Comparison of ENCODE assay signal across 8 mouse cellular contexts in genomic region chr8:88495071-88495805, GRCm38 (mm10). TPM values are rescaled to one million over a fixed set of nuclear protein-coding genes. Genes with fewer than 3 reads are reported as not detected.
DNase-seq lines count a peak whose midpoint lies in the region; ATAC-seq and TF ChIP-seq lines count a peak whose summit lies in the region.

No protein-coding gene starts in this region.

- peak overlapping the region; percentile 15; the same call in 1 of the 2 replicates for H3K27ac ChIP-seq in forebrain, postnatal 0 days (ENCODE audit: low read depth, low read length)
- H3K27ac ChIP-seq in thymus, adult 2 months (ENCODE audit: control insufficient read depth, insufficient read depth, low read length): no peak overlapping the region

- no peaks in the 10 kb centered on the region for H3K27me3 ChIP-seq in forebrain, postnatal 0 days (ENCODE audit: insufficient read depth, low read length)
- no peaks in the 10 kb centered on the region for H3K27me3 ChIP-seq in thymus, adult 2 months (ENCODE audit: control insufficient read depth, insufficient read depth, low read length)

- peak; percentile 74 to 79 for DNase-seq in cerebellum, postnatal 10 days
- DNase-seq in cerebellum, adult 11 months: no peak
- peak; percentile 90 for DNase-seq in brain, adult 2 months (ENCODE audit: low read depth, low spot score)
- peak; percentile 67 for DNase-seq in forebrain, postnatal 0 days
- peak; percentile 15 to 45 for DNase-seq in left cerebral cortex, adult 18-20 months (ENCODE audit: low spot score in 2 of 2)
- peak; percentile 92 for DNase-seq in retina, postnatal 1 day
- DNase-seq in thymus, adult 2 months: no peak
- DNase-seq in ovary, postnatal 36 days (ENCODE audit: low spot score): no peak

- 0 out of 2 replicates have a peak overlapping the region, but pooled peaks have one; percentile 14 for H3K4me3 ChIP-seq in forebrain, postnatal 0 days (ENCODE audit: low read depth, low read length)
- H3K4me3 ChIP-seq in thymus, adult 2 months (ENCODE audit: control insufficient read depth, insufficient read depth, low read length): no peak overlapping the region

- peak; percentile 89 for ATAC-seq in forebrain, postnatal 0 days

- TF ChIP-seq POLR2A in thymus, adult 2 months (IDR thresholded peaks at IDR 0.05; ENCODE audit: control insufficient read depth, extremely low read depth, insufficient read depth, low read length, poor library complexity): no peak

- H3K4me1 ChIP-seq in forebrain, postnatal 0 days (ENCODE audit: insufficient read depth): peaks cover 7% of the 10 kb centered on the region; the same call in 1 of the 2 replicates
- no peaks in the 10 kb centered on the region for H3K4me1 ChIP-seq in thymus, adult 2 months (replicated peaks; ENCODE audit: control insufficient read depth, insufficient read depth, low read length)

- 5% methylated on average over 11 of the region's 11 CpGs for WGBS in forebrain, postnatal 0 days
- 86% methylated on average over 11 of the region's 11 CpGs for WGBS in thymus, adult 2 months

- H3K36me3 ChIP-seq in forebrain, postnatal 0 days (ENCODE audit: insufficient read depth): no peaks in the 10 kb centered on the region
- H3K36me3 ChIP-seq in thymus, adult 2 months (ENCODE audit: control insufficient read depth, insufficient read depth, low read length): no peaks in the 10 kb centered on the region

- no peak for TF ChIP-seq CTCF in forebrain, postnatal 0 days (IDR thresholded peaks at IDR 0.05; ENCODE audit: low read depth)
- TF ChIP-seq CTCF in thymus, adult 2 months (IDR thresholded peaks at IDR 0.05; ENCODE audit: borderline replicate concordance, control insufficient read depth, extremely low read depth, insufficient read depth, low read length, poor library complexity): no peak

- H3K9ac ChIP-seq in forebrain, postnatal 0 days: 0 out of 2 replicates have a peak overlapping the region, but pooled peaks have one; percentile 33

- peak overlapping the region; percentile 41 for H3K4me2 ChIP-seq in forebrain, postnatal 0 days (ENCODE audit: low read depth)

- no peaks in the 10 kb centered on the region for H3K9me3 ChIP-seq in forebrain, postnatal 0 days (ENCODE audit: low read length)

RNA-seq across cellular contexts. Expression of gene Nkd1, which starts 25.9 kb away (rescaled TPM):
- 18.8 and 22.8 TPM in 2 replicates for total RNA-seq in forebrain, postnatal 0 days (2014; rRNA removed)
- 30.5 and 33.6 TPM in 2 replicates for polyA plus RNA-seq in forebrain, postnatal 0 days (2015; fragmentation: Nextera tagmentation; extraction: Ambion mirVana)
- 10 to 100 TPM; 13.0 to 13.8 TPM for total RNA-seq in left cerebral cortex, adult 18-20 months (2021)
- polyA plus RNA-seq in thymus, adult 2 months (2012; rRNA removed): 3.0 and 3.4 TPM in 2 replicates

Comparison
In these comparisons a context has a peak if more than half of its experiments do, and no peak if none do; other contexts are left out.
1. DNase-seq: peak in cerebellum, postnatal 10 days (2 of 2), brain, adult 2 months (single experiment), forebrain, postnatal 0 days (single experiment), left cerebral cortex, adult 18-20 months (2 of 2) and retina, postnatal 1 day (single experiment); none in cerebellum, adult 11 months (single experiment), thymus, adult 2 months (single experiment) and ovary, postnatal 36 days (single experiment).